Mouse (Mus musculus) cerebellum, postnatal 14 days (tissue): ENCODE data around the gene Psmg3.
A peak's percentile ranks its signal among the peaks of the same experiment; 100 is the strongest.

ENCODE experiments used
- DNase-seq, 2 experiments: peaks; one replicate each; pipeline ENCODE4 v3.0.0; 2021; ENCODE audit warnings: mixed read lengths in 2 of 2

The Psmg3 gene

DNA sequence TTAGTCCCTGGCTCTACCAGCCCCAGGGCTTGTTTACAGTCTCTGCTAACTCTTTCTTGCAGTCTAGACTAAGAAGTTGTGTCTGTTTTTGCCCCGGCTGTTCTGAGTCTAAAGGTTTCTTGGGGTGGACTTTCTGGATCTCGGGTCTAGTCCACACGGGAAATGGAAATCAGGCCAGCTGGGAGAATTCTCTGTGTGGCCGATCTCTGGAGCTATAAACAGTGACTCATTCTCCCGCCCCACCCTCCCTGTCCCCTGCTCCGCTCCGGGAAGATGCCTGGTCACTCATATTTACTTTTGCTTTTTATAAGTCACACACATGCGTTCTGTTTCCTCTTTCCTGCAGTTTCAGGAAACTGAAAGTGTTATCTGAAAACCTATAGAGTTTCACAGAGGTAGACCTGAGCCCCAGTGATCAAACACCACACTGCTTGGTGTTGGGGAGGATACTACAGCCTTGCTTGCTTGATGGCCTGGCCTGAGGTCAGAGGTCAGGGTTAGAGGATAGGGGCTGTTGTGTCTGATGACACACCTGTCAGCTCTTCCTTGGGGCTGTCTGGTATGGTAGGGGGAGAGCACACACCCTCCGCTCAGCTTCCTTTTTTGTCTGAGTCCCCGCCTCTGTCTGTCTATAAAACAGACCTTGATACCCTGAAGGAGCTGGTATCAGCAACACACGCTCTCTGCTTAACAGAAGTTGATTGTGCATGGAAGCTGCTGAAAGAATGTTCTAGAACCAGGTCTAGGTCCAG, 33.2 kb downstream of the Psmg3 start:
- no peak for DNase-seq

DNA sequence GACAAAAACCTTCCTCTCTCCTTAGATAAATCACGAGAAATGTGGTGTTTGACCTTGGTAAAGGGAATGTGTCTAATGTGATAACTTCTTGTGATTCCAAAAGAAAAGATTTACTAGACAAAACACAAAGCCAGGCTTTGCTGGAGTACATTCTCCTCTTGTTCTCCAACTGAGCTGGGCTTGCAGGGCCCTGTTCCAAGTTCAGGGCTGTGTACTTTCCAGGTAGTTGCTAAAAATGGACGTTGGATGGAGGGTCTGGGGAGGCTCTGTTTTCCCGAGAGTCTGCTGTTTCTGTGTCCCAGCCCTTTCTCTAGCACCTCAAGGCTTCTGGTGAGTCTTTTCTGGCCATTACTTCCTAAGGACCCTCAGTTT, 33.7 kb downstream of the Psmg3 start:
- no peak for DNase-seq

DNA sequence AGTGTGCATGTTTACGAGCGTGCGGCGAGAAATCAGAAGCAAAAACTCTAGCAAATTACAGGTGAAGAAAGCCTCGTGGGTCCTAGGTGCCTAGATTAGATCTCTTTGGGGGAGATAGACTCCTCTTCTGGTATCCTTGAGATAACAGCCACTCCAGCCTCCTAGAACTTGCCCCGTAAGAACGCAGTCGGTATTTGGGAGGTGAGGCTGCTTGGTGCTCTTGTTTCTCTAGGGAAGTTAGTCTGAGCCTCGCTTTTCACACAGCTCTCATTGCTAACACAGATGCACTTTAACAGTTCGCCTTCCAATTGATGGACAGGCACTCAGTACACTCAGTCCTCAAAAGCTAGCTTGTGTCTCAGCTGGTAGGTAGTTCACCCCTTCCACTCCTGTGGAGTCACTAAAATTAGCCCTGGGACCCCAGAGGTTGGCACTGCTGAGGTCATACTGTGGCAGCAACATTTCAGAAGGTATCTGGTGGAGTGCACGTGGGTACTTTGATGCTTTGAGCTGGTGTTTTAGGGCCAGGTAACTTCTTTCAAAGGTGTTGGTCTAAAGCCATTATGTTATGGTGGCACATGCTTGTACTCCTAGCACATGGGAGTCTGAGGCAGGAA, 34.4 kb downstream of the Psmg3 start:
- no peak for DNase-seq

DNA sequence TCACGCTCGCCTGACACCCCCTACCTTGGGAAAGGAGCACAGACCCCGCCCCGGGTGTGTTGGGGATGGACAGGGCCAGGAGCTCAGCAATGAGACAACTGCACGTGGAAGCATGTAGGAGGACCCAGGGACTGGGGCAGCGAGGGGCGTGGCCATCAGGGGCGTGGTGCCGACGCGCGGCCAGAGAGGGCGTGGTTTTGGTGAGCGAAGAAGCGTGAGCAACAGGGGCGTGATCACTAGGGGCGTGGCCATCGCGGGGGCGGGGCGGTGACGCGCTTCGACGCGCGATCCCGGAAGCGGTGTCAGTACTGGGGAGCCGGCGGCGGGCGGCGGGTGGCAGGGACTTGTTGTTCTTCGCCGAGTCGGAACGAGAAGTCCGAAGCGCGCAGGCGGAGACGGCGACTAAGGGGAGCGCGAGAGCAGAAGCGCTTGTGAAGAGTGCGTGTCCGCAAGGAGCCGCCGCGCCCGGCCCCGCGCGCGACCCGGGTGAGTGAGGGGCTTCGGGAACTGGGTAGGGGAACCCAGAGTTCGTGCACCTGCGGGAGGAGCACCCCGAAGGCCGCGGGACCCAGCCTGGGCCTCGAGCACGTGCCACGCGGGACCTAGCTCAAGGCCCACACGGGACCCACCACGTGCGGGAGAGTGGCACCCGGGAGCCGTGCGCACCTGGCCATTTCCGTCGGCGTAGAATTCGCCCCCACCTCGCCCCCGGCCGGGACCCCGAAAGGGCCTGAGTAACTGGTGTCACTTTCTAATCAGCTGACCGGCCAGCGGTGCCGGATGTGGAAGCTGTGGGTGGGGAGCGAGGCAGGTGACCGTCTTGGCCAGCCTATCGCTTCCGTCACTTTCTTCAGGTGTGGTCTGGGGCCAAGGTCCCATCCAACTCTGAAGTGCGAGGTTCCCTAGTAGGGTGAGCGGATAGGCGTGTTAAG, 35.2 kb downstream of the Psmg3 start, which contains the start of gene Mafk:
Mafk (plus strand) TSS at position 287 of the 932 bp plus-strand sequence.
- DNase-seq: peak; percentile 88 to 91

DNA sequence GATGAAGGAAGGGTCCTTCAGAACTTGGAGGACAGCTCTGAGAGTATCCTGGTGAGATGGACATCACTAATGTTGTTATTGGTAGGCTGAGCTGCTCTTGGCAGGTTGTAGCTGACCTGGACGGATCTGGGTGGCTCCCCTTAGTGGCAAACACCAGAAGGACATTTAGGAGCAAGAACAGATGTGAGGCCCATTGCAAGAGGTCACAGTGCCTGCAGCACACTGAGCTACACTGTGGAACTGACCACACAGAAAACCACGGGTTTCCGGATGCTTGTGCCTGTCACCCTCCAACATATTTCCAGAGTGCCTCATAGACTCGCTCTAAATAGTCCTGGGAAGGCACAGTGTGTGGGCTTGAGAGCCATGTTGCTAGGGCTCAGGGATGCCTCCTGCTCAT, 37.2 kb downstream of the Psmg3 start:
- no peak for DNase-seq

DNA sequence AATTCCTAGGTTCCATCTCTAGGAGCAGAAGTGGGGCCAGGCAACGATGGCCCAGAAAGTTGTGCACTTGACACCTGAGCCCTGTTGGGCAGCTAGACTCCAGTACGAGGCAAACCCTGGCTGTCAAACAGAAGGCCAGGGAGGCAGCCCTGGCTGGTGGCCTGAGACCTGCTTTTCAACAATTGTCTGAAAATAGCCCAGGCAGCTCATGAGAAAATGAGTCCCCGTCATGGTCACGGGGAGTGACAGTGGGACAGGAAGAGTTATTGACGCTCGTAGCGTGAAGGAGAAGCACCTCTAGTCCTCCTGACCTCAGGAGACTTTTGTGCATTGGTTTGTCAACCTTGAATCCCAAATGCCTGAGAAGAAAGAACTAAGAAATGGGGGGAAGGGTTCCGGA, 45.3 kb downstream of the Psmg3 start:
- no peak for DNase-seq

DNA sequence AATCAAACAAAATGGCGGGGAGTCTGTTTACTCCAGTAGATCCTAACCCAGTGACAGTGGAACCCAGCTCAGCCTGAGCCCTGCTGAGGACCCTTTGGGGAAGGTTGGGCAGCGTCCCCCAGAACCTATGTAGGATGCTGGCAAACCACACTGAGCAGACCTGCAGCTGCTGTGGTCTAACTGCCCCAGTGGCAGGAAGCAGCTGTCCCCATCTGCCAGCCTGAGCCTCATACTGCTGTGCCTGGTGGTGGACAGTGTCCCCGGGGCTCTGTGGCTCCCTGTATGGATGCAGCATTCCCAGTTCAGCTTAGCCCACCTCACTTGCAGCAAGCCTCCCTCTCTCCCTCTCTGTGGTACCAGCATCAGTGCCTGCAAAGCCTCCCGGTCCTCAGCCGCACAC, 49.7 kb downstream of the Psmg3 start:
- no peak for DNase-seq

DNA sequence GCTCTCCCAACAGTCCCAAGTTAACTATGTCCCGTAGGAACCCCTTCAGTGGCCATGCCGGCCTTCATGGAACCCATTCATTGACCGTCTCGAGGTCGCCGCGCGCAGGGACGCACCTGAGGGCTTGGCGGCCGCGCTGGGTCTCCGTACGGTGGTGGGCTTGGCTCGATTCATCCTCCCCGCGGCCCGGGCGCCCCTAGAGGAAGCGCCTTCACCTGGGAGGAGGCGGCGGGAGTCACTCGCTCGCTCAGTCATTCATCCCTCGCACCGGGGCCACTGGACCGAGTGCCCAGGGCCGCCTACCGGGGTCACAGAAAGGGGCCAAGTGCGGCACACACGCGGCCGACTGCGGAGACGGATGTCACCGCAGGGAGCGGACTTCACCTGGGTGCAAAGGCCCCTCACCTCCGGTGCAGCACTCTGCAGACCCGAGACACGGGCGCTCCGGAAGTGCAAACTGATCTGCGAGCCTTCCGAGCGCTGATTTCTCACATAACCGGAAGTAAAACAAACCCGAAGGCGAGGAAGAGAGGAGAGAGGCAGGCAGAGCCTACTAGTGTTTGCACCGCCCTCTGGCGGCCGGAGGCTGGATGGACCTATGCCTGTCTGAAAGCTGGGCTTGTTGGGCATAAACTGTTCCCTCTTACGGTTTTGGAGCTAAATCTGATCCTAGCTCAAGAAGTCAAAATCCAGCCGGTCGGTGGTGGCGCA, 51.3 kb downstream of the Psmg3 start, which contains the start of gene Ints1:
Ints1 (minus strand) TSS at position 459 of the 711 bp plus-strand sequence.
- peak; percentile 98 to 99 for DNase-seq
